Mouse (Mus musculus): ENCODE results near the gene Ddx25.

Gene Ddx25

GRCm38 (mm10) chr9:35558257-35559008, at the start of gene Ddx25, which contains the start of gene Pus3:
Ddx25 (minus strand) TSS chr9:35558528.
Pus3 (plus strand) TSS chr9:35558595.
- DNase-seq, result peak; percentile 88

GRCm38 (mm10) chr9:35607647-35608405, 49.5 kb upstream of the Ddx25 start:
- no peak for DNase-seq

- no peak for DNase-seq
These were observed 34.6 kb upstream of the Ddx25 start for GRCm38 (mm10) chr9:35592903-35593302.

GRCm38 (mm10) chr9:35587674-35588073, 29.3 kb upstream of the Ddx25 start:
- DNase-seq, result no peak

GRCm38 (mm10) chr9:35574416-35574815, 16.1 kb upstream of the Ddx25 start:
- DNase-seq, result no peak

- DNase-seq, result no peak
These were observed 12.3 kb upstream of the Ddx25 start for GRCm38 (mm10) chr9:35570663-35571062.

GRCm38 (mm10) chr9:35569571-35570534, 11.5 kb upstream of the Ddx25 start, which contains the start of the genes Pate2 and Hyls1:
Pate2 (plus strand) TSS chr9:35570284.
Hyls1 (minus strand) TSS chr9:35570398.
- peak; percentile 89 for DNase-seq

- no peak for DNase-seq
These were observed 9.7 kb upstream of the Ddx25 start for GRCm38 (mm10) chr9:35567995-35568394.

- DNase-seq, result no peak
These were observed 6.4 kb upstream of the Ddx25 start for GRCm38 (mm10) chr9:35564536-35565240.

GRCm38 (mm10) chr9:35561583-35561982, 3.3 kb upstream of the Ddx25 start:
- no peak for DNase-seq

GRCm38 (mm10) chr9:35561076-35561475, 2.7 kb upstream of the Ddx25 start:
- DNase-seq, result no peak

- DNase-seq, result peak; percentile 84
These were observed 922 bp upstream of the Ddx25 start for GRCm38 (mm10) chr9:35559009-35559890.

GRCm38 (mm10) chr9:35556494-35557102, 1.7 kb downstream of the Ddx25 start:
- no peak for DNase-seq

- DNase-seq, result no peak
These were observed 9.9 kb downstream of the Ddx25 start for GRCm38 (mm10) chr9:35548455-35548854.

- DNase-seq, result no peak
These were observed 11.6 kb downstream of the Ddx25 start for GRCm38 (mm10) chr9:35546745-35547144.

GRCm38 (mm10) chr9:35545704-35546103, 12.6 kb downstream of the Ddx25 start:
- DNase-seq, result no peak

GRCm38 (mm10) chr9:35544666-35545065, 13.7 kb downstream of the Ddx25 start:
- DNase-seq, result no peak

GRCm38 (mm10) chr9:35543099-35543860, 15.0 kb downstream of the Ddx25 start:
- DNase-seq, result no peak

- no peak for DNase-seq
These were observed 16.4 kb downstream of the Ddx25 start for GRCm38 (mm10) chr9:35541941-35542340.

- peak; percentile 57 for DNase-seq
These were observed 16.8 kb downstream of the Ddx25 start for GRCm38 (mm10) chr9:35541488-35541887.

Data from right cerebral cortex, postnatal 25 days (tissue).